Mouse (Mus musculus) limb, embryonic 13.5 days (tissue): ENCODE measurements at regions not wholly inside any gene's neighbourhood (a gene's known extent, or its start where the extent isn't known, plus 50 kb on each side); places are given as distances from the start of the nearest gene placed in this dataset.

Source experiments
- ATAC-seq: fragments of 200-750 bp; cut with Nextera tagmentation; 2 replicates; pipeline ENCODE4 v1.8.0; 2017; ENCODE audit warnings: low read depth, moderate number of reproducible peaks, moderate TSS enrichment; ENCODE audit not compliant: low FRiP score
- H3K27ac ChIP-seq: fragments of 300-500 bp; sonication (generic); 2 replicates; pipeline ENCODE4 v1.5.1; 2015; ENCODE audit warnings: inconsistent platforms, mild to moderate bottlenecking, moderate library complexity
- H3K27me3 ChIP-seq: fragments of 300-500 bp; sonication (generic); 2 replicates; pipeline ENCODE4 v1.6.1; 2015; ENCODE audit warnings: mild to moderate bottlenecking, inconsistent platforms
- H3K36me3 ChIP-seq: fragments of 300-500 bp; sonication (generic); 2 replicates; pipeline ENCODE4 v1.6.1; 2015; ENCODE audit warnings: inconsistent platforms, mild to moderate bottlenecking, moderate library complexity
- H3K4me1 ChIP-seq: fragments of 300-500 bp; sonication (generic); 2 replicates; pipeline ENCODE4 v1.6.1; 2015; ENCODE audit warnings: inconsistent platforms
- H3K4me2 ChIP-seq: fragments of 300-500 bp; sonication (generic); replicated peaks from 2 replicates; pipeline ENCODE4 v1.6.1; 2015; ENCODE audit warnings: inconsistent platforms, mild to moderate bottlenecking, moderate library complexity
- H3K4me3 ChIP-seq: fragments of 300-500 bp; sonication (generic); 2 replicates; pipeline ENCODE4 v1.5.1; 2015; ENCODE audit warnings: moderate library complexity, mild to moderate bottlenecking, inconsistent platforms
- H3K9ac ChIP-seq: fragments of 300-500 bp; sonication (generic); 2 replicates; pipeline ENCODE4 v1.6.1; 2015; ENCODE audit warnings: mild to moderate bottlenecking, inconsistent platforms
- H3K9me3 ChIP-seq: fragments of 300-500 bp; sonication (generic); 2 replicates; pipeline ENCODE4 v1.6.1; 2016; ENCODE audit warnings: inconsistent platforms
- WGBS: fragments of 180-500 bp; shearing (Covaris S2); methylation state at CpG from one replicate; pipeline ENCODE4 v1.1.7; 2015; 5-methylcytosine and 5-hydroxymethylcytosine counted together

DNA sequence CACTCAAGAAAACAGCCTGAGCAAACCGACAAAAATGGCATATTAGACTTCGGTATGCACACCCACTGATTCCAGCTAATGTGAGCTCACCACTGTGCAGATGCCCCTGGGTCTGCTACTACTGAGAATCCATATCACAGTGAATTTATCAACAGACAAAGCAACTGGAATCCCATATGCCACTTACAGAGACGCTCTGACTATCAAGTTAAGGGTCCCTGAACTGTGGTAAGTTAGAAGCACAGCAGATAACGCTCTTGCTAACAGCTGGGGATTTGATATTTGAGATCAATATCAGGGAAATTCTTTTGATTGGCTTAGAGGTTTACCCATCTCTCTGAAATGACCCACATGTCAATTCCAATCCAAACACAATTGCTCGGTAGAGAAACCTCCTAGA lies 205.0 kb downstream of the Parm1 start:
- H3K4me2 ChIP-seq: no peak overlapping the region
- H3K27me3 ChIP-seq: no peaks in the 10 kb centered on the region
- no peak overlapping the region for H3K27ac ChIP-seq
- no peaks in the 10 kb centered on the region for H3K36me3 ChIP-seq
- H3K9ac ChIP-seq: no peak overlapping the region
- ATAC-seq: no peak
- H3K4me1 ChIP-seq: peaks cover 12% of the 10 kb centered on the region; the same call in 1 of the 2 replicates
- WGBS: 69% methylated on average over 5 of the region's 5 CpGs
- no peaks in the 10 kb centered on the region for H3K9me3 ChIP-seq
- H3K4me3 ChIP-seq: no peak overlapping the region

DNA sequence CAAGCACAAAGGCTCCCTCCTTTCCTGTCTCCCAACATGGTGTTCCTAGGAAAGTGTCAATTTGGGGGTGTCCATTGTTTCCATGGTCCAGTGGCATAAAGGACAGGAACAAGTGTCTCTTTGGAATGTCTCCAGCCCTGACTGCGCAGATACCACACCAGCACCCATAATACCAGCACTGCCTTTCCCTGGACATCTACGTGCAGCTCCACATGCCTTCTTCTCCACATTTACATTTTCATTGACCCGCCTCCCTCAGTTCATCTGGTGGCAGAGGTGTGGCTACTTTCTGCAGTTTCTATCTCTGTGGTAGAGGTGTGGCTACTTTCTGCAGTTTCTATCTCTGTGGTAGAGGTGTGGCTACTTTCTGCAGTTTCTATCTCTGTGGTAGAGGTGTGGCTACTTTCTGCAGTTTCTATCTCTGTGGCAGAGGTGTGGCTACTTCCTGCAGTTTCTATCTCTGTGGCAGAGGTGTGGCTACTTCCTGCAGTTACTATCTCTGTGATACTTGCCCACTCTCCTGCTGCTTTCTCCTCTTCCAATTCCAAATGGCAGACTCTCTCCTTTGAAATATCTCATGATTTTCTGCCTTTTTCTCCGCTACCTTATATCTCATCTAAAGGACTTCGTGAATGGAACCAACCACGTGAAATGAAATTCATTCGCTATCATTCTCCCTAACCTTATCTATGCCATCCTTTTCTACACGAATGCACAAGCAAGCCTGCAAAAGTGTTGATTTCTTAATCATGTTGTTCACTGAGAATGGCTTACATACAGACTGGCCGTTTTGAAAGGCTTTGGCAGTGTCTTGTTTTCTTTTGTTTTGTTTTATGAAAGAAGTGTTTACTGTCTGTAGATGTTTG lies 204.0 kb downstream of the Parm1 start:
- H3K9ac ChIP-seq: no peak overlapping the region
- 90% methylated on average over 9 of the region's 9 CpGs for WGBS
- H3K9me3 ChIP-seq: no peaks in the 10 kb centered on the region
- no peak overlapping the region for H3K27ac ChIP-seq
- no peak overlapping the region for H3K4me2 ChIP-seq
- no peaks in the 10 kb centered on the region for H3K36me3 ChIP-seq
- ATAC-seq: no peak
- no peak overlapping the region for H3K4me3 ChIP-seq
- no peaks in the 10 kb centered on the region for H3K27me3 ChIP-seq
- peaks cover 12% of the 10 kb centered on the region; the same call in 1 of the 2 replicates for H3K4me1 ChIP-seq

DNA sequence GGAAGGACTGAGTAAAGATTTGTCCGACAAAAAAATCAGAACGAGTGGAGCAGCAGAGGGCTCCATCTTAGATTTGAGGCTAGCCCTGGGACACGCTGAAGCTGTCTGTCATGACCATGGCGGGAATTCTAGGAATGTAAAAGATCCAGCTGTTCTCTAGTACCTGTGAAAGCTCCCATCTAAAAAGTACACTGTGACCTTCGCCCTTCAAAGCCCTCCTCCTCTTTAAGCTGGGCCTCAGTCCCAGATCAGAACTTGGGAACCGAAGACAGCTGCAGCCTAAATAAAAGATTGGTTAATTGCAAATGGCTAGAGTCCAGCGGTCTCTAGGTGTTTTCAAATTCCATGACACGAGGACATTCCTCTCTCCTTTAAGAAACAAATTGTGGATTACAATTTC lies 195.6 kb downstream of the Parm1 start:
- Histone ChIP-seq H3K36me3 (no peaks in the 10 kb centered on the region), H3K27me3 (no peaks in the 10 kb centered on the region), H3K9me3 (no peaks in the 10 kb centered on the region), H3K9ac (no peak overlapping the region), H3K4me3 (no peak overlapping the region), H3K4me1 (0 out of 2 replicates have a peak, but pooled peaks cover 17% of the 10 kb centered on the region), H3K27ac (no peak overlapping the region), H3K4me2 (no peak overlapping the region)
- no peak for ATAC-seq
- 49% methylated on average over 8 of the region's 8 CpGs for WGBS

DNA sequence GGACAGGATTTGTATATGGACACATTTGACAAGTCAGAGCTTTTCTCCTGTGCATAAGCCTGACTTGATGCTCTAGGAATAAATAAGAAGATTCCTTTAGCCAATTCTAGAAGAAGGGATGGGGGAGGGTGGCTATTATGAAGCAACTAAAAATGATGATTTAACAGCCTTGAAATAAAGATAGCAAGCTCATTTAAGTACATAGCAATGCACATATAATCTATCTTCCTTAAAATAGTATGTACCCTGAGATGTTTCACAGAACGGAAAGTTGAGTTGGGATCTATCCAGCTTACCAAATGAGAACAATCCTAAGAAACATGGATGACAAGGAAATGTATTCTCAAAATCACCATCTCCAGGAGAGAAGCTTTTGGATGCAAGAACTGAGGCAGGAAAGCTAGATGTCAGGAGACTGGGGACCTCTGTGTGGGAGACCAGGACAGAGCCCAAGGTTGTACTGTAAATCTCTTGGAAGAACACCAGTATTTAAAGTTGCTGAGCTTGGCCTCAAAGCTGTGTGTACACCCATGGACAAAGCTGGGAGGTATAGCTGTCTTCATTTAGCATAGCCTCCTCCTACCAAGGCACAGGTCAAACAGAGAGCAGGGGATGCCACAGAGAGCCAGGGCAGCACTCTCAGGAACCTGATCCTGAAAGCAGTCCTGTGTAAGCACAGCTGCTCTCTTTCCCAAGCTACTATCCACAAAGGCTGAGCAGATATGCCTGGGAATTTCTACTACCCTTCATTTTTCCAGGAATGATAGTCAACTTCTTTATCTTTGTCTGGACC lies 192.3 kb downstream of the Parm1 start:
- no peak overlapping the region for H3K4me3 ChIP-seq
- 92% methylated on average over 1 of the region's 1 CpGs for WGBS
- H3K27ac ChIP-seq: no peak overlapping the region
- H3K4me2 ChIP-seq: no peak overlapping the region
- 0 out of 2 replicates have a peak, but pooled peaks have one; percentile 48 for ATAC-seq
- H3K36me3 ChIP-seq: no peaks in the 10 kb centered on the region
- H3K27me3 ChIP-seq: no peaks in the 10 kb centered on the region
- 0 out of 2 replicates have a peak, but pooled peaks cover 17% of the 10 kb centered on the region for H3K4me1 ChIP-seq
- no peak overlapping the region for H3K9ac ChIP-seq
- H3K9me3 ChIP-seq: no peaks in the 10 kb centered on the region

DNA sequence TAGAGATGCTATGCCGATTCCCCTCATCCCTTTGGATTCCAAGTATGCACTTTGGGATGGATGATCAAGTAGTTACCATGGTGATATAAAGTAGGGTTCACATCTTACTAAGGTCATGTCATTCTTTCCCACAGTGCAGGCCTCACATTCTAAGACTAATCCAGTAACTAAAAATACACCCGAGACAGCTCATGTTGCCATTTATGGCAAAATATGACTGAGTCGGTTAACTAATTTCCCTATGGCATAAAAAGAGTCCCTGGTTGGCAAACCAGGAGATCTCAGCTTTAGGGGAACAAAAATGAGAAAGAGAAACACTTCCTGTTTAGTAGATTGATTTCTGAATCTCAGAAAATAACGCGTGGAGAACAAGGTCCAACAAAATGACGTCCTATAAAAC lies 190.7 kb downstream of the Parm1 start:
- Histone ChIP-seq H3K4me1 (0 out of 2 replicates have a peak, but pooled peaks cover 10% of the 10 kb centered on the region), H3K9me3 (no peaks in the 10 kb centered on the region), H3K27ac (no peak overlapping the region), H3K4me3 (no peak overlapping the region), H3K4me2 (no peak overlapping the region), H3K36me3 (no peaks in the 10 kb centered on the region), H3K27me3 (no peaks in the 10 kb centered on the region), H3K9ac (no peak overlapping the region)
- ATAC-seq: no peak
- 78% methylated on average over 6 of the region's 6 CpGs for WGBS

DNA sequence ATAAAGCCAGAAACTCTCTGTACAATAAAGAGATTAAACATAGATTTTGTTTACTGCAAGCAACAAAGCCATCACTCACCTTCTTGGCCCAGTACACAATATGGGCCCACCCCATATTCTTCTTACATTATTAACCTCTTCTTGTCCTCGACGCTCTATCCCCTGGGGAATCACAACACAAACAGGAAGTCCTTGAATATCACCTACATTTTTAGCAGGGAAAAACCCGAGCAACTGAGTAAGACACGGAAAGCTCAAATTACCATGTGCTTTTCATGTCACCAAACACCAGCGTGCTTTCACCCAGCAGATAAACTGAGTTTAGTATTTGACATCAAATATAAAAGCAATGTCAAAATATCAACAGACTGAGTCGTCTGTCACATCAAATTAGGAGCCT lies 179.7 kb downstream of the Parm1 start:
- ATAC-seq: no peak

DNA sequence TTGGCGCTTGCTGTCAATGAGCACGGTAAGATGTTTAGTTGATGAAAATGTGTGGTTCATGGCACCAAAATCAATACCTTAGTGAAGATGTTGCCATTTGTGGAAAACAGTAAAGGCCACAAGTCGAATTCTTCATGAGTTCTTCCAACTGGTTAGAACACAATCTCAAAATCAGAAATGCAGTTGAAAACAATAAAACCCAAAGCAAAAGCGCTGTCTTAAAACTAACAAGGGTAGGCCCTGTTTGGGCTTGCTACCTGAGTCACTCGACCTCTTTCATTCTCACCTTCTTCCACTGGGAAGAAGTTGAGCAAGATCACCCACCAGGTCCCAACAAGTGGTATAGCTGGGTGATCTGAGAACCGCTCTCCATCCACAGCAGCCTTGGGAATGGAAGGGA lies 179.1 kb downstream of the Parm1 start:
- no peak overlapping the region for H3K27ac ChIP-seq
- H3K4me1 ChIP-seq: peaks cover 29% of the 10 kb centered on the region
- 84% methylated on average over 6 of the region's 6 CpGs for WGBS
- no peak overlapping the region for H3K9ac ChIP-seq
- H3K36me3 ChIP-seq: no peaks in the 10 kb centered on the region
- no peak overlapping the region for H3K4me3 ChIP-seq
- no peak for ATAC-seq
- H3K27me3 ChIP-seq: no peaks in the 10 kb centered on the region
- H3K4me2 ChIP-seq: no peak overlapping the region
- no peaks in the 10 kb centered on the region for H3K9me3 ChIP-seq

More for the DNA sequence above, 179.7 kb downstream of the Parm1 start:
- peaks cover 23% of the 10 kb centered on the region for H3K4me1 ChIP-seq
- H3K9me3 ChIP-seq: no peaks in the 10 kb centered on the region
- no peak overlapping the region for H3K4me3 ChIP-seq
- H3K9ac ChIP-seq: no peak overlapping the region
- H3K27me3 ChIP-seq: no peaks in the 10 kb centered on the region
- H3K27ac ChIP-seq: no peak overlapping the region
- 70% methylated on average over 6 of the region's 6 CpGs for whole genome bisulfite sequencing
- H3K36me3 ChIP-seq: no peaks in the 10 kb centered on the region
- no peak overlapping the region for H3K4me2 ChIP-seq

DNA sequence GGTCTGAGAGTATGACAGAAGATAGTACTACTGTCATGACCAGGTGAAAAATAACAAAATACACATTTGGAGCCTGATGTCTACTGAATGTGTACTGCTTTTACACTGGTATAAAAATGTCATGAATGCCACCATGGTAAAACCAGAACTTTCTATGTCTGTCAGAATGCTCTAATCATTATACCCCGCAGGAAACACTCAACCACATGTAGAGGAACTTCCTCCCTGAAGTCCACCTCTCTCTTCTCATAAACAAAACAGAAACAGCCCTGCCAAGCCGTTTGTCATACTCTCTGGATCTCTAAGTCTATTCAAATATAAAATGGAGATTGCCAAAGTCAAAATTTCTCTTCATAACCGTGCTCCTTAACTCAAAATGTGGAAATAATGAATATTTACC lies 178.2 kb downstream of the Parm1 start:
- no peak overlapping the region for H3K4me2 ChIP-seq
- H3K27me3 ChIP-seq: no peaks in the 10 kb centered on the region
- H3K9ac ChIP-seq: no peak overlapping the region
- 72% methylated on average over 3 of the region's 3 CpGs for WGBS
- ATAC-seq: no peak
- H3K36me3 ChIP-seq: no peaks in the 10 kb centered on the region
- no peak overlapping the region for H3K27ac ChIP-seq
- H3K4me3 ChIP-seq: no peak overlapping the region
- H3K9me3 ChIP-seq: no peaks in the 10 kb centered on the region
- H3K4me1 ChIP-seq: peaks cover 30% of the 10 kb centered on the region

DNA sequence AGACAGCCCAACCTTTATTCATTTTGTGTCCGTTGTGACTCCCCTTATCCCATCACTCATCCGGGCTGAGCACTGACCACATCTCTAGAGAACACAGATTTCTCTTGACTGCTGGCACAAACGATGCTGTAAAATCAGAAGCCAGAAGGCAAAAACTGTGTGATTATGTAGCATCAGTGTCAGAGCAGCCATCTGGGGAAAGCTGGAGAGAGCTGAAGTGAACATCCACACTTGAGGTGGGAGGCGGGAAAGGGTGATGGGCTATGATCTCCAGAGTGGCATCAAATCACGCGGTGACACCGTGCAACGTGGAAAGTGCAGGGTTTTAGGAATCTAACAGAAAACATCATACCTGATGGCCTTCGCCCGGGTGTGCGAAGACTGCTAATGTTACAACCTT lies 175.9 kb downstream of the Parm1 start:
- Histone ChIP-seq H3K9me3 (no peaks in the 10 kb centered on the region), H3K4me1 (peaks cover 30% of the 10 kb centered on the region), H3K27ac (no peak overlapping the region), H3K36me3 (no peaks in the 10 kb centered on the region), H3K27me3 (no peaks in the 10 kb centered on the region), H3K4me3 (no peak overlapping the region), H3K4me2 (0 out of 2 replicates have a peak overlapping the region, but pooled peaks have one; percentile 2), H3K9ac (no peak overlapping the region)
- no peak for ATAC-seq
- WGBS: 58% methylated on average over 11 of the region's 11 CpGs

DNA sequence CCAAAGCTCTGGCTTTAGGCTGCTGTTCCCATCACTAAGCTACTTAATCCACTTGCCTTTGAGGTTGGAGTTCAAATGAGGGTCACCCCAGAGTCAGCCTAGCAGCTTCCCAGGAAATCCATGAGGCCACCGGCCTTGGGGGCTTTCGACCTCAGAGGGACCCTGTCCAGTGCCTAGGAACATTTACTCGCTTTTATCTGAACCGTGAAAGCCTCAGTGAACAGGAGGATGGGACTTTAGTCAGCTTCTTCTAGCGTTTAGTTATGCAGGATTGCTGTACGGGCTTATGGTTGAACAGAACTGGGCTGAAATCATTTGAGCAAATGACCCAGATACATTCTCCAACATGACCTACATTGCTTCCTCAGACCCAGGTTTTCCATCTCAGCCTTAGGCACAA lies 174.9 kb downstream of the Parm1 start:
- H3K4me2 ChIP-seq: no peak overlapping the region
- no peaks in the 10 kb centered on the region for H3K27me3 ChIP-seq
- H3K9me3 ChIP-seq: no peaks in the 10 kb centered on the region
- WGBS: 21% methylated on average over 6 of the region's 6 CpGs
- no peak overlapping the region for H3K4me3 ChIP-seq
- no peak overlapping the region for H3K27ac ChIP-seq
- ATAC-seq: no peak
- H3K9ac ChIP-seq: no peak overlapping the region
- H3K4me1 ChIP-seq: peaks cover 30% of the 10 kb centered on the region
- no peaks in the 10 kb centered on the region for H3K36me3 ChIP-seq

DNA sequence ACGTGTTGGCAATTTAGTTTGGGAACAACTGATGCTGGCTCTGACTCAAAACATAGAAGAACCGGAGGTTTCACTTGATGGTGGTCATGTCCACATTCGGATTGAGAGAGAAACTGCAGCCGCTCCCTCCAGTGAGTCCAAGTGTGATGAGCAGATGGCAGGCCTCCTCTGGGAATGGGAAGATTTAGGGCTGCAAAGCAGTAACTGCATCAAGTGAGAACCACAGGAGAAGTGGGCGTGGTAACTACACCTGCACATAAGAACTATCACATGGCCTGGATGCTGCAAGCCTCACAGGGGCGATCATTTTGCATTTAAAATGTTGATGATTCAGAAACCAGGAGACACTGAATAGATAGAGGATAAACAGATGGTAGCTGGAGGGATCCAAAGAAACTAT lies 161.3 kb downstream of the Parm1 start:
- Histone ChIP-seq H3K4me3 (no peak overlapping the region), H3K36me3 (no peaks in the 10 kb centered on the region), H3K4me2 (no peak overlapping the region), H3K4me1 (no peaks in the 10 kb centered on the region), H3K9me3 (no peaks in the 10 kb centered on the region), H3K9ac (no peak overlapping the region), H3K27ac (no peak overlapping the region), H3K27me3 (no peaks in the 10 kb centered on the region)
- ATAC-seq: no peak
- 76% methylated on average over 6 of the region's 6 CpGs for WGBS
